Mouse (Mus musculus) megakaryocyte-erythroid progenitor cell, adult 5-6 weeks (primary cell): ENCODE results near the gene Ppm1j. TPM values are rescaled to one million over a fixed set of nuclear protein-coding genes. Genes with fewer than 3 reads are reported as not detected.

ENCODE experiments used
- ATAC-seq: replicated peaks from 2 replicates; pipeline ENCODE4 v1.8.0; 2016; ENCODE audit warnings: mild to moderate bottlenecking, inconsistent platforms; ENCODE audit not compliant: severe bottlenecking, poor library complexity, low FRiP score, low TSS enrichment
- total RNA-seq, 2 experiments: library from RNA; stranded (forward) in 1 of 2; stranded (reverse) in 1 of 2; fragments of 200-1000, 215-1000 nt in 1 of 2; fragments of >200 nt in 1 of 2; fragmentation: Nextera tagmentation in 1 of 2; gene quantifications; 2 replicates each; pipeline ENCODE4 v1.2.3; 2014 to 2017

Ppm1j gene
- total RNA-seq (2014; fragmentation: Nextera tagmentation) (not detected in 2 replicates), total RNA-seq (2017) (not detected in 2 replicates)

DNA sequence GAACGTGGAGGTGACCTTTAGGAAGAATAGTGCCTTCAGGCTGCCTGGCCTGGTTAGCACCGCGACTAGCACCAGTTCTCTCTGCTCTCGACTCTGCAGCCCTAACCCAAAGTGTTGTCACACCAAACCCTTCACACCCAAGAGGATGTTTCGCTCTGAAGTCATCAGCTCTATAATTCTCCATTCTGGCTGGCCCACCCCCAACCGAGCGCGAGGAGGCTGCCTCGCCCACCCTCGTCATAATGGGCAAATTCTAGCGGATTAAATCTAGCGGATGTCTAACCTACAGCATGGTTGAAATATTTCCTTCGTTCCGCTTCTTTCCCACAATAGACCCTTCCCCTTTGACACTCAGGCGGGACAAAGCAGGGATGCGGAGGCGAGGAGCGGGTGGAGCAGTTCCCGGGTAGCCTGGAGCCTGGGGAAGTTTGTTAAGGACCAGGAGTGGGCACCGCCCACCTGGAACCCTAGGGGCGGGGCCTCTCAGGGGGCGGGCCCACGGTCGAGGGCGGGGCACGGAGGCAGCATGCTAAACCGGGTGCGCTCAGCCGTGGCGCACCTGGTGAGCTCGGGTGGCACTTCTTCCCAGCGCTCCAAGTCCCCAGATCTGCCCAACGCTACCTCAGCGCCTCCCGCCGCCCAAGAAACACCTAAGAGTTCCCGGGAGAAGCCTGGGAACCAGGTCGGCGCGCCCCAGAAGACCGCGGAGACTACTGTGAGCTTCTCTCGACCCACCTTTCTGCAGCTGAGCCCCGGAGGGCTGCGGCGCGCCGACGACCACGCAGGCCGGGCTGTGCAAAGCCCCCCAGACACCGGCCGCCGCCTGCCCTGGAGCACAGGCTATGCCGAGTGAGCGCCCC lies at the start of gene Ppm1j:
Ppm1j (plus strand) TSS at position 496 of the 860 bp plus-strand sequence.
- ATAC-seq: 0 out of 2 replicates have a peak, but pooled peaks have one; percentile 36

DNA sequence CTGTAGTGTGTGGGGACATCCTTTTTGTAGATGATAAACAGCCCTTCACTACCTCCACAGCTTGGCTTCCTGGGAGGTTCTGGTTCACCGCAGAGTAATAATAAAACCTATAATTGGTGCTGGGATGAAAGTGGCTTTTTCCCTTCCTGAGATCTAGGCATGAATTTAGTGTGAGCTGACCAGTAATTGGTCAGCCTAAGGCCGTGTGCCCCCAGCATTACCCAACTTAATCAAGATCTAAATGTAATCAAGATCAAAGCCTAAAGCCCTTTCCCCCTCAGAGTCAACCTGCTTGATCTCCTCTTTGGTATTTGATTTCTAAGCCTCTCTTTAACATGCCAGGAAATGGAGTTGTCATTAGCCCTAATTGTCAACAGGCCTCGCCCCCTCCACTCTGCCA lies 47.9 kb upstream of the Ppm1j start:
- ATAC-seq: no peak

DNA sequence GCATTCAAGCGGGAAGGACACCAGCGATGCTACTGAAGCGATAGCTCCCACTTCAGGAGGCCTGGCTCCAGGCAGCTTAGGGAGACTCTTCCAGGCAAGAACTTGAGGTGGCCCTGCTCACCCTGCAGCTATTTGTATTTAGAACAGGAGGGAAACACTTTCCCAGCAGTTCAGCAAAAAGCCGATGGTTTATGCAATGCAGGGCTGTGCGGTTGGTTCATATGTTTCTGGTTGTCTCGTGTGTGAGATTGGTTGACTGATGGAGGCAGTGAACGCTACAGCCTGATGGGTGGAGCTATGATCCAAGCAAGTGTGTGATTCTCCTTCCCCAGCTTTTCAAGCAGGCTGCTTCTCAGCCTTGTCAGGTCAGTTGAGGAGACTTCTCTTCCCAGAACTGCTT lies 46.2 kb upstream of the Ppm1j start:
- no peak for ATAC-seq

DNA sequence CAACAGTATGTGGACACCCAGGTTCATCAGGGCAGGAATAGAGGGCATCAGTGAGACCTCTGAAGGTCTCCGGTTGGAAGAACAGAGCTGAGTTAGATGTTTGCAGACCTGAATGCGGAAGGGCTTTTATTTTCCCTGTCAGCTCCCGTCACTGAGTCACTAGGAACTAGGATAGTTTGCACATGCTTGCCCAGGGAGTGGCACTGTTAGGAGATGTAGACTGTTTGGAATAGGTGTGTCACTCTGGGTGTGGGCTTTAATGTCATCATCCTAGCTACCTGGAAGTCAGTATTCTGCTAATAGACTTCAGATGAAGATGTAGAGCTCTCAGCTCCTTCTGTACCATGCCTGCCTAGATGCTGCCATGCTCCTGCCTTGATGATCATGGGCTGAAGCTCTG lies 38.9 kb upstream of the Ppm1j start:
- no peak for ATAC-seq

DNA sequence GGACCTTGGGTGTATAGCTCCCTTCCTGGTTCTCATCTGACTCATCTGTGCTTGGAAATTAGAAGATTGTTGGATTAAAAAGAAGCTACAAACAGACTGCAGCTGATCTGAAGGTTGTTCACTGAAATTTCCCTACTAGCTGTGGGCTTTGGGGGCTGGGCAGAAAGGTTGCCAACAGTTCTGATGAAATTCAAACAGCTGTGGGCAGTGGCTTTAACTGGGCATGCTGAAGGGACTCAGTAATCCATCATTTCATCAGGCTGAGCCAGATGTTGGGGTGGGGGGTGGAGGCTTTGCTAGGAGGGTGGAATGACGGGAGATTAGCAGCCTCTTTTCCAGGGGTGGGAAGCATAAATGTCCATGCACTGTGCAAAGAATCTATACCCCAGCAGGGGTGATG lies 37.7 kb upstream of the Ppm1j start:
- ATAC-seq: no peak

DNA sequence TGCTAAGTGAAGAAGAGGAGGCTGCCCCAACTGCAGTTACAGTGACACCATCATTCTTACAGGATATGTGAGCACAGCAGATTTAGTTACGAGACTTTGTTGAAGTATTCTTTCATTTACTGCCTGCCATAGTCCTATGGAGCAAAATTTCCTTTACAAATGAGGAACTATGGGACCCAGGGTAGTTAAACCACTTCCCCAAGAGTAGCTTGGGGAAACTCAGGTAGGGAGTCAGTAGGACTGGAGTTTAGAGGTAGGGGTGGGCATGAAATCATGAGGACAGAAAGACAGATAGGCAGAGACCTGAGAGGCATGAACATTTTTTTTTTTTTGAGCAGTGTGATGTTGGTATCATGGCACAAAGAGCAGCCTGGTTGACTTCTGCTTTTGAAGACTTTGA lies 37.0 kb upstream of the Ppm1j start:
- no peak for ATAC-seq

DNA sequence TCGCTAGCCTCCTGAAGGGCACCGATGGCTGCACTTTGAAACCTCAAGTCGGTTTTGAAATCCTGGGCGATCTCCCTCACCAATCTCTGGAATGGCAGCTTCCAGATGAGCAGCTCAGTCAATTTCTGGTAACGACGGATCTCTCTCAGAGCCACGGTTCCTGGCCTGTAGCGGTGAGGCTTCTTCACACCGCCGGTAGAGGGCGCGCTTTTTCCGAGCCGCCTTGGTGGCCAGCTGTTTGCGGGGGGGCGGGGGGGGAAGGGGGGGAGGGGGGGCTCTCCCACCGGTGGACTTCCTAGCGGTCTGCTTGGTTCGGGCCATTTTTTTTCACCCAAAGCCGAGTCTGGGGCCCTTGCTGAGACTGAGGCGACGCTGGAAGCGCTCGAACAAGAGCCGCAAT lies 28.0 kb upstream of the Ppm1j start:
- ATAC-seq: peak; percentile 48

DNA sequence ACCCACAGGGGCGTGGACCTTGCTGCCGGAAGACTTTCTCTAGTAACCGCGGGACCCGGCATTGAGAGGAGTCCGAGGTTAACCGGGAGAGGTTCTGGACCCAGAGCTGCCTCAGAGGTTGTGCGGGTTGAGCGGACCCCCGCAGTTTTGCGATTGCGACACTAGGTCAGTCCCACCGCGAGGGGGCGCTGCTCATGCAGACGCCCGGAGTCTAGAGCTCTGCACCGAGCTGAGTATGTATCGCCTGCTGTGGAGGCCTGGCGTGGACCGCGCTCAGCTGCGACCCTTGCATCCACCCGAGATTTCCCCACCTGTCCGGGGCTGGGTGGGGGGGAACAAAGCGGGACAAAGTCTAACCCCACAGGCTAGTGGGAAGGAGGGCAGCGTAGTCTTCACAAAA lies 22.4 kb upstream of the Ppm1j start:
- peak; percentile 65 for ATAC-seq

DNA sequence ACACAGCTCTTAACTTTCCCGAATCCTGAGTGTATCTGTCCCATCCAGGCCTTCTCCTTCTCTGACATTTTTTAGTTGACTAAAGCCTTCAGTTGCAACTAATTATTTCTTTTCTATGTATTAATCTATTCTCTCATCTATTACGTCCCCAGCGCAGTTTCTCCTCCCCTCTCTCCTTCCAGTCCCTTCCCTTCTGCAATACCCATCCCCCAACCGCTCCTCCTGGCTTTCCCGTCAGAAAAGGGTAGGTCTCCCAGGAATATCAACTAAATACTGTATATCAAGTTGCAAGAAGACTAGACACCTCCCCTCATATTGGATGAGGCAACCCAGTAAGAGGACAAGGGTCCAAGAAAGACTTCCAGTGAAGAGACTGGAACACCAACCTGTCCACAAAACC lies 22.0 kb upstream of the Ppm1j start:
- no peak for ATAC-seq

DNA sequence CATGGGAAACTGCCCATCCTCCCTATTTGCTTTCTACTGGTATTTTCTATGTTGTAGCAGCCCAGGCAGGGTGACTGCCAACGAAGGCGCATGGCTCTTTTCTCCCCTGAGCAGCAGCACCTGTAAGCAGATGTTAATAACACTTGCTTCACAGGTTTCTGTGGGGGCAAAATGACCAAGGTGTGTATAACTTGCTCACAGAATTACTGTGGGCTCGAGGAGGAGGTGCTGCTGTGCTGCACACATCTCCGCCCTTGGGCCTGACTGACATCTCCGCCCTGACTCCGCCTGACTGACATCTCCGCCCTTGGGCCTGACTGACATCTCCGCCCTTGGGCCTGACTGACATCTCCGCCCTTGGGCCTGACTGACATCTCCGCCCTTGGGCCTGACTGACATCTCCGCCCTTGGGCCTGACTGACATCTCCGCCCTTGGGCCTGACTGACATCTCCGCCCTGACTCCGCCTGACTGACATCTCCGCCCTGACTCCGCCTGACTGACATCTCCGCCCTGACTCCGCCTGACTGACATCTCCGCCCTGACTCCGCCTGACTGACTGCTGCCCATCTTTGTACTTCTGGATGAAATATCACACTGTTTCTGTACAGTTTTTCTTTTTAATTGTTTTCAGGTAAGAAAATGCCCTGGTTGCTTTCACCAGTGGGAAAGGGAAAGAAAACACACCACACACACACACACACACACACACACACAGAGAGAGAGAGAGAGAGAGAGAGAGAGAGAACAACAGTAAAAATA lies 18.6 kb upstream of the Ppm1j start:
- ATAC-seq: peak; percentile 78

DNA sequence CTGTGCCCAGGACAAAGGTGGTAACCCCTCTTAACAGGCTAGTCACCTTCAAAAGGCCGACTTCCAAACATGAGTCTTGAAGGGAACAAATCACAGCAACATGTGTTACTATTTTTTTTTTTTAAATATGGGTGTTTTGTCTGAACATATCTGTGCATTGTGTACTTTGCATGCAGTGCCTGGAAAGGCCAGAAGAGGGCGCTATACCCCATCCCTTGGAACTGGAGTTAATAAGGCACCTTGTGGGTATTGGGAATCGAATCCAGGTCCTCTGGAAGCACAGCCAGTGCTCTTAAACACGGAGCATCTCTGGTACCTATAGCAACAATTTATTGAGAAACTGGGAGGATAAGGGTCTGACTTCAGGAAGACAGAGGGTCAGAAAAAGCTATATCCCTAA lies 15.8 kb upstream of the Ppm1j start:
- ATAC-seq: no peak

DNA sequence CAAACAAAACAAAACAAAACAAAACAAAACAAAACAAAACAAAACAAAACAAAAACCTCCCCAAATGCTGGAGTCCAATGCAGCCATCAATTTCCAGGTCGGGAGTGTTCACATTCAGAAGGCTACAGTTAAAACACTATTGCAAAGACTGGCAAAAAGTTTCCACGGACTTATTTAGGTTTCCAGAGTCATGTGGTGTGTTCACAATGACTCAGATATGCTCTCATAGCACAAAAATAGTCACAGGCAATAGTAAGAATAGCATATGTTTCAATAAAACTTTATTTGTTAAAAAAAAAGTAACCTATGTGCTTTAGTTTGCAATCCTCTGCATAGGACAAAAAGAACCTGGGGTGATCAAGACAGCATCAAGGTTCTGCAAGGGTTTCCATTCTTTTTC lies 13.7 kb upstream of the Ppm1j start:
- no peak for ATAC-seq

DNA sequence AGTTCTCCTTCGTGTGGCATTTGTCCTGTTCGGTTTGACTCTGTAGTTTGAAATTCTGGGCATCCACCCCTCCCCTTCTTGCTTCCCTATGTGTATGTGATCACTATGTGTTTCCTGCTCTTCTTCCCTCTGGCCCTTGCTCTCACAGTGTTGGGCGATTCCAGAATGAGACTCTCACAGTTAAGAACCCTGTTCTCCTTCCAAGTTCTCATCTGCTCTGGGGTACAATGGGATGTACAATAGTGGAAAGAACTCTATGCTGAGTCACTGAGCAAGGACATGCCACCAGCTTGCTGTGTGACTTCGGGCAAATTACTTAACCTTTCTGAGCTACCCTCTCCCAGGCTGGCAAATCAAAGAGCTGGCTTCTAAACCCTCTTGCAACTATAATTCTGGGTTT lies 13.1 kb upstream of the Ppm1j start:
- no peak for ATAC-seq

DNA sequence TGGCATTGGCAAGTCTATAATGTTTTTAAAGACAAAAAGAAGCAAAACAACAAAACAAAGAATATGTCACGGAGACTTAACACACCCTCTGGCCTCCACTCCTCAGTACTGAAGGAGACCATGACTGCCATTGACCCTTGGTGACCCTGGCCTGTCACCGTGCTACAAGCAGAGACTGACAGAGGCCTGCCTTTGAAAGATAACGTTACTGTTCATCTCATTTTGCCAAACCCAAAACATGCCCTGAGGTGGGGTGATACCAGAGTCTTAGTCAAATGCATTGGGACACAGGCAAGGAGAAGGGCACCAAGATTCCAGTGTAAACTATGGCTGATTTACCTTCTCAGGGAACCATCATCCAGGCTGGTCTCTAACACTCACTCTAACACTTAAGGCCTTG lies 11.7 kb upstream of the Ppm1j start:
- ATAC-seq: 0 out of 2 replicates have a peak, but pooled peaks have one; percentile 41

DNA sequence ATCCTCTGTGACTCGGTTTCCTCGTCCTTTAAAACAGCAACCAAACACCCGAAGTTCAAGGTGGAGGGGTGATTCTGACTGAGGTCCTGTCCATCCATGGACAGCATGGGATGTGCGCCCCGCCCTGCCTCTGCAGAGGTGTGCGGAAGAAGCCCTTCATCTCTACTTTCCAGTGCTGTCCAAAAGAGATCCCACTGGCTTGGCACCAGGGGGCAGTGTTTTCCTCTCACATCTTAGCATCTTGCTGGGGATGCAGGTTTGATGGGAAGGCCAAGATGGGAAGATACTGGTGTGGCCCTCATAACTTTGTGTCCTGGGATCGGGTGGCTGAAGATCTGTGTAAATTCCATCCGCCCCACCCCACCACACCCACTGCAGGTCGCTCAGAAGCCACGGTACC lies 10.8 kb upstream of the Ppm1j start:
- ATAC-seq: peak; percentile 39; the same call in 1 of the 2 replicates

DNA sequence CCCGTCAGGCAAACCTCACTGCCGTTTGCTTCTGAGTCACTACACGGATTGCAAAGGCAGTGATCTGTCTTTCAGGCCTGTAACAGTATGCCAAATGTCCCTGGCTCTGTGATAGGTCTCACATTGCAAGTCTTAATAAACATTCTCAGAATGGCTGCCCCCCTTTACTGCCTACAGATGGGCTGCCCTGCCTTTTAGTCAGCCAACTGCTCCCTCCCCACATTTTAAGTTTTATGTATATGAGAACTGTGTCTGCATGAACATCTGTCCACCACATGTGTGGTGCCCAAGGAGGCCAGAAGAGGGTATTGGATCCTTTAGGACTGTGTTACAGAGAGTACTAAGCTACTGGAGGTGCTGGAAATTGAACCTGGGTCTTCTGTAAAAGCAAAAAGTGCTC lies 9.9 kb upstream of the Ppm1j start:
- ATAC-seq: no peak

DNA sequence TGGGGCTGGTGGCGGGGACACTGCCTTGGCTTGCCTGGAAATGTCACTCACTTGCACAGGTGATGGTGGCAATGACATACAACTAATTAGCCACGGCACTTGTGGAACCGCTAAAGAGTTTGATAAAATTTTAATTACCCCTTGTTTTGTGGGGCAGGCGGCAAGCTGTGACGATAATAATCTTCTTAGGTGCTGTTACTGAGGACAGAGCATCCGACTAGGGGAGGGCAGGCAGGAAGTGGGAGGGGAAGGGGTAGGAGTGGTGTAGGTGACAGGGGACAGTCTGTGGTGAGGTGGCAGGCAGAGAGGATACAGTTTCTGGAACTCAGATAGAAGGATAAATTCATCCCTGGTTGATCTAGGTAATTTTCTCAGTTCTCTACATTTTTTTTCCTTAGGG lies 9.4 kb upstream of the Ppm1j start:
- ATAC-seq: no peak

DNA sequence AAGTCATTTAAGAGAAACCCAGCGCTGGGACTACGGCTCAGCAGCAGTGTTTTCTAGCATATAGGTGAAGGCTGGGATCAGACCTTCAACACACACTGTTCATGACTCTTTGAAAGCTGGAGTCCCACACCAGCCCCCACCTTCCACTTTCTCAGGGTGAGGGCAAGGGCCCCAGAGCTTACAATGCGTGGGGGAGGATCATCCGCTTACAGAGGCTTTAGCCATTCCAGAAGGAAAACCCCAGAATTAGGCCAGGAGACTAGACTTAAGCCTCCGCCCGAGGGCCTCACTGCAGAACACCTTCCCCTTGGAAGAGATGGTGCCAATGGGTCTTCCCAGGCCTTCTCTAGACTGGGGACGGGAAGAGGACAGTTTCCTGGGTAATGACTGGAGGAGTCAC lies 7.6 kb upstream of the Ppm1j start:
- ATAC-seq: no peak

DNA sequence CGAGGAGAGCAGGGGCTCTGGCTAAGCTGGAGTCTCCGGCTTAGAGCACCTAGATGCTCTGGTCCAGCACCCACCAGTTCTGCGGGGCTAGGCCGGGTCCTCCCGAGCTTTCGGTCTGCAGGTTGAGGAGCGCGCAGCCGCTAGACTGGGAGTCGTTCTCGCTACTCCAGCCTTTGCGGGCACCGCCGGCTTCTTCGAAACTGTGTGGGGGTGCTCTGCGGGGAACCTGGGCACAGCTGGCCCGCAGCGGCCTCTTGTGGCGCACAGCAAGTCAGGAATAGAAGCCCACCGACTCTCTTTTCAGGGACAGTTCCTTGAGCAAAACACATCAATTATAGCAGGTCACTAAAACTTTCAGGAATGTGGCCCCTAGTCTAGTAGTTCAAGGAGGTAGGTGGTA lies 3.5 kb upstream of the Ppm1j start:
- no peak; the same call in 1 of the 2 replicates for ATAC-seq

DNA sequence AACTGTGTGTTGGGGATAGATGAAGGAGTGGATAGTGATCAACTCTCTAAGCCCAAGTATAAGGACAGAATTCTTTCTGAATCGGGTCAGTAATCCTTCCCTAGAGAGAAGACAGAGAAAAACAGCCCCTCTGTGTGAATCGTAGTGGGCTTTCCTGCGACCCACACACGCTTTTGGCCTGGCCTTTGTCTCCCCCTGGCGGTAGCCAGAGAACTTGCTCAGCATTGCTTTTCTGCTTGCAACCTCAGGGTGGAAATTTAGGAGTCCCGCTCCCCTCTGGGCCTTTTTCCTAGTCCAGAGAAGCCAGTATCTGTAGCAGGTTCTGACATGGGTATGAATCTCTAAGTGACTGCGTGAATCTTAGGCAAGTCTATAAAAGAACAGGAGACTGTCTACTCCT lies 907 bp upstream of the Ppm1j start:
- peak; percentile 60 for ATAC-seq

DNA sequence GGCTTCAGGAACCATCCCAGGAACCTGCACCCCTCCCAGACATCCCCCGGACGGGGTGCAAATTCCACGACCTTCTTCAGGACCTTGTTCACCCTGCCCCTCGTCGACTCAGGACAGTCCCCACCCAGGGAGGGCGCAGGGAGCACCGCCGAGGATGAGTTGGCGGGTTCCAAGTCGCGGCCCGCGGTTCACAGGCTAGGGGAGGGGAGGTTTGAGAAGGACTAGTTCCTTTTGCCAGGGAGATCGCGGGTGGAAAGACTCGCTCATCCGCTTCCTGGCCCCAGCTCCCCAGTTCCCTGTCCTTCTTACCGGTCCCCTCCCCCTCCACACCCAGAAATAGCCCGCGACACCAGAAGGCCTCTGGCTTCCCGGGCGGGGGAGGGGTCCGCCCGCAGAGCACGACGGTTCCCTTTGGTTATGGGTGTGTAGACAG lies 631 bp downstream of the Ppm1j start, which contains the start of gene Fam19a3:
Fam19a3 (minus strand) TSS at position 370 of the 433 bp plus-strand sequence.
- ATAC-seq: no peak
